Mouse (Mus musculus): ENCODE measurements around the gene Gm281. TPM values are rescaled to one million over a fixed set of nuclear protein-coding genes. Genes with fewer than 3 reads are reported as not detected.

Gene Gm281
- polyA plus RNA-seq, 1 experiment = 0.15 TPM

DNA sequence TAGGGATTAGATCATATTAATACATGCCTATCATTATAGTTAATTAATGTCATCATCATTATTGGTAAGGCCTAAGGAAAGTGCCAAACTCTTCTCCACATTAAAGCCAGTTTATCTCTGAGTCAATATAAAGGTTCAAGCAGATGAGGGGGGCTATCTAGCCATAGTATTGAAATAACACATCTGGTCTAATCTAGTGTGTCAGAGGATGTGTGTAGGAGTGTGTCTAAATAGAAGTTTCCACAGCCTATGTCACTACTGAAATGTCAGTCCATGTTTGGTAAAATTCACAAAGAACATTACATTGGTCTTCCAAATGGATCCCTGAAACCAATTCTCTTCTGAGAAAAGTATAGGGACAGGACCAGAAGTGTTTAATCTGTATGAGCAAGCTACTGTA lies 19.1 kb downstream of the Gm281 start:
- no peak for DNase-seq
- Histone ChIP-seq H3K27me3 (ENCODE audit: control insufficient read depth, insufficient read depth, low read length) (no peaks in the 10 kb centered on the region), H3K4me3 (ENCODE audit: control insufficient read depth, insufficient read depth, low read length) (no peak overlapping the region), H3K36me3 (ENCODE audit: control insufficient read depth, insufficient read depth, low read length) (no peaks in the 10 kb centered on the region), H3K27ac (ENCODE audit: control insufficient read depth, insufficient read depth, low read length) (no peak overlapping the region), H3K4me1 (replicated peaks; ENCODE audit: control insufficient read depth, insufficient read depth, low read length) (no peaks in the 10 kb centered on the region)
- TF ChIP-seq POLR2A (IDR thresholded peaks at IDR 0.05; ENCODE audit: control insufficient read depth, extremely low read depth, insufficient read depth, low read length, poor library complexity) (no peak), CTCF (IDR thresholded peaks at IDR 0.05; ENCODE audit: borderline replicate concordance, control insufficient read depth, extremely low read depth, insufficient read depth, low read length, poor library complexity) (no peak)

DNA sequence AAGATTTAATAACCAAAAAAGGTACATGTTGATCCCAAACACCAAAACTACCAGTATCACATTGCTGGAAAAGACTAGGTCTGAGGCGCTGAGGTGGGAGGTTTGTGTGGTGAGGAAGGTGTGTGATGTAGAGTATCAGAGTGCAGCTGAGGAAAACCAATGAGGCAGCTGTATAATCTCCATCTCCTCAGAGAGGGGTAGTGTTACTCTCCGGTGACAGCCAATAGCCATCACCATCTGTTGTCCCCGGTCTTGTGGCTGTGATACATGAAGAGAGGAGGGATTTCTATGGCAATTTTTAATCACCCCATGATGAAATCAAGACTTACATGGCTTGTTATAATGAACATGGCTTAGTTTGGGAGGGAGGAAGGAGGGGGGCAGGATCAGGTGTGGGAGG lies 20.5 kb downstream of the Gm281 start:
- no peak overlapping the region for H3K4me3 ChIP-seq (ENCODE audit: control insufficient read depth, insufficient read depth, low read length)
- no peak overlapping the region for H3K27ac ChIP-seq (ENCODE audit: control insufficient read depth, insufficient read depth, low read length)
- H3K4me1 ChIP-seq (replicated peaks; ENCODE audit: control insufficient read depth, insufficient read depth, low read length) = no peaks in the 10 kb centered on the region
- H3K36me3 ChIP-seq (ENCODE audit: control insufficient read depth, insufficient read depth, low read length) = no peaks in the 10 kb centered on the region
- DNase-seq = no peak
- TF ChIP-seq CTCF (IDR thresholded peaks at IDR 0.05; ENCODE audit: borderline replicate concordance, control insufficient read depth, extremely low read depth, insufficient read depth, low read length, poor library complexity) (no peak), POLR2A (IDR thresholded peaks at IDR 0.05; ENCODE audit: control insufficient read depth, extremely low read depth, insufficient read depth, low read length, poor library complexity) (no peak)
- 89% methylated on average over 3 of the region's 3 CpGs for WGBS
- no peaks in the 10 kb centered on the region for H3K27me3 ChIP-seq (ENCODE audit: control insufficient read depth, insufficient read depth, low read length)

DNA sequence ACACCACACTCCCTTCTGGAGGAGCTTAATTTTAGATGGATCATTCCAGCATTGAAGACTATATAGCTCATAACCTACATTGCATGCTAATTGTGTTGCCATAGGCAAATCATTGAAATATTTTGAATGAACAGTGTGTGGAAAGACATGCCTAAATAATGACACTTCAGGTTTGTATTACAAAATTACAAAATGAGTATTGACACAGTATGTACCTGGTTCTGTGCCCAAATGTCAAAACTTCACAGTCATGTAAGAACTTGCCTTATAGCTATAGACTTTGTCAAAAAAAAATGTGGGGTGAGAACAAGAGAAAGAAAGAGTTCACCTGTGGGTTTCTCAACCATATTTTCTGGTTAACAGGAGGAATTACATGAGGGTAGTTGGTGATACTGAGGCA lies 52.9 kb downstream of the Gm281 start:
- Histone ChIP-seq H3K4me3 (ENCODE audit: control insufficient read depth, insufficient read depth, low read length) (no peak overlapping the region), H3K27me3 (ENCODE audit: control insufficient read depth, insufficient read depth, low read length) (no peaks in the 10 kb centered on the region), H3K27ac (ENCODE audit: control insufficient read depth, insufficient read depth, low read length) (no peak overlapping the region), H3K36me3 (ENCODE audit: control insufficient read depth, insufficient read depth, low read length) (no peaks in the 10 kb centered on the region), H3K4me1 (replicated peaks; ENCODE audit: control insufficient read depth, insufficient read depth, low read length) (no peaks in the 10 kb centered on the region)
- DNase-seq = no peak
- TF ChIP-seq POLR2A (IDR thresholded peaks at IDR 0.05; ENCODE audit: control insufficient read depth, extremely low read depth, insufficient read depth, low read length, poor library complexity) = no peak
- TF ChIP-seq CTCF (IDR thresholded peaks at IDR 0.05; ENCODE audit: borderline replicate concordance, control insufficient read depth, extremely low read depth, insufficient read depth, low read length, poor library complexity) = no peak

DNA sequence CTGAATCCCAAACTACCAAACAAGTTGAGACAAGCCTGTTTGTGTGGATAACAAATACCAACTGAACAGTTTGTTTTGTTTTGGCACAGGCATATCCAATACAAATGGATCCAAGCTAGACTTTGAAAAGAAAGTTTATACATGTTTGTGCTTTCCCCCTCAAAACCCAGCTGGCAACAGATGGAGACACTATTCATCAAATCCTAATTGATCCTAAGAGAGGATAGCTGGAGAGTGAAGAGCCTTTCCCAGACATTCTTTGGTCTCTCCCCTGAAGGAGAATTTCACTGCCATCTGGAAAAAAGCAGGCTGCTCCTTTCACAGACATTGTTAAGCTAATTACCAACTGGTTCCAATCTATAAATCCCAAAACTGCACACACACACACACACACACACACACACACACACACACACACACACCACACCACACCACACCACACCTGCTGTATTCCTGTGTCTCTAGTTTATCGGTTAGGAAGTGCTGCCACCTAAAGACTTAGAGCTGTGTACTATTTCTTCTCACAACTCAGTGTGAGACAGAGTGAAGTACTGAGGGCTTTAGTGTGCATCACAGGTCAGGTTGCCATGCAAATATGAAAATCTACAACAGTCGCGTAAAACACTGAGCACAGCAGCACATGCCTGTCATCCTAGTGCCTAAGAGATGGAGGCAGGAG lies 101.3 kb downstream of the Gm281 start:
- TF ChIP-seq CTCF (IDR thresholded peaks at IDR 0.05; ENCODE audit: borderline replicate concordance, control insufficient read depth, extremely low read depth, insufficient read depth, low read length, poor library complexity) (no peak), POLR2A (IDR thresholded peaks at IDR 0.05; ENCODE audit: control insufficient read depth, extremely low read depth, insufficient read depth, low read length, poor library complexity) (no peak)
- no peak for DNase-seq
- Histone ChIP-seq H3K4me3 (ENCODE audit: control insufficient read depth, insufficient read depth, low read length) (no peak overlapping the region), H3K36me3 (ENCODE audit: control insufficient read depth, insufficient read depth, low read length) (no peaks in the 10 kb centered on the region), H3K4me1 (replicated peaks; ENCODE audit: control insufficient read depth, insufficient read depth, low read length) (no peaks in the 10 kb centered on the region), H3K27ac (ENCODE audit: control insufficient read depth, insufficient read depth, low read length) (no peak overlapping the region), H3K27me3 (ENCODE audit: control insufficient read depth, insufficient read depth, low read length) (no peaks in the 10 kb centered on the region)
- 95% methylated on average over 3 of the region's 3 CpGs for WGBS

- H3K4me3 ChIP-seq (ENCODE audit: control insufficient read depth, insufficient read depth, low read length) = no peak overlapping the region
- no peak for TF ChIP-seq CTCF (IDR thresholded peaks at IDR 0.05; ENCODE audit: borderline replicate concordance, control insufficient read depth, extremely low read depth, insufficient read depth, low read length, poor library complexity)
- TF ChIP-seq POLR2A (IDR thresholded peaks at IDR 0.05; ENCODE audit: control insufficient read depth, extremely low read depth, insufficient read depth, low read length, poor library complexity) = no peak
- no peaks in the 10 kb centered on the region for H3K36me3 ChIP-seq (ENCODE audit: control insufficient read depth, insufficient read depth, low read length)
- H3K27me3 ChIP-seq (ENCODE audit: control insufficient read depth, insufficient read depth, low read length) = no peaks in the 10 kb centered on the region
- H3K4me1 ChIP-seq (replicated peaks; ENCODE audit: control insufficient read depth, insufficient read depth, low read length) = no peaks in the 10 kb centered on the region
- no peak for DNase-seq
- 48% methylated on average over 1 of the region's 1 CpGs for WGBS
- H3K27ac ChIP-seq (ENCODE audit: control insufficient read depth, insufficient read depth, low read length) = no peak overlapping the region
Observed at GRCm38 (mm10) chr14:13790446-13790845, 123.8 kb downstream of the Gm281 start.

DNA sequence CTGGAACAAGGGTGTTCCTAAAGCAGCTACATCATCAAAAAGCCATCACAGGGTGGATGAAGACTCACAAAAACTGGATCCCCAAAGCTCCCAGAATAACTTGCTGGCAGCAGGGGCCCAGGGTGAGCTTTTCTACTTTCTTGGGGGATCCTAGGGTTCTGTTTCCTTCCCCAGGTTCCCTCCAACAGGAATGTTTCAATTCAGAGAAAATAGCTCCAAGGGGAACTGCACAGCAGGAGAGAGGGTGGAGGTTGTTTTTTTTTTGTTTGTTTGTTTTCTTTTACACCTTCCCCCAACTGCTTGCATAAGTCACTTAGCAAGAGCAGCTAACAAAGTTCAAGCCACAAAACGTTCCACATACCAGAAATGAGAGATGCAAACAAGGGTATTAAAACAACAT lies 124.3 kb downstream of the Gm281 start:
- no peak overlapping the region for H3K4me3 ChIP-seq (ENCODE audit: control insufficient read depth, insufficient read depth, low read length)
- TF ChIP-seq POLR2A (IDR thresholded peaks at IDR 0.05; ENCODE audit: control insufficient read depth, extremely low read depth, insufficient read depth, low read length, poor library complexity) (no peak), CTCF (IDR thresholded peaks at IDR 0.05; ENCODE audit: borderline replicate concordance, control insufficient read depth, extremely low read depth, insufficient read depth, low read length, poor library complexity) (no peak)
- no peaks in the 10 kb centered on the region for H3K27me3 ChIP-seq (ENCODE audit: control insufficient read depth, insufficient read depth, low read length)
- no peak overlapping the region for H3K27ac ChIP-seq (ENCODE audit: control insufficient read depth, insufficient read depth, low read length)
- H3K36me3 ChIP-seq (ENCODE audit: control insufficient read depth, insufficient read depth, low read length) = no peaks in the 10 kb centered on the region
- H3K4me1 ChIP-seq (replicated peaks; ENCODE audit: control insufficient read depth, insufficient read depth, low read length) = no peaks in the 10 kb centered on the region
- no peak for DNase-seq
- 43% methylated on average over 1 of the region's 1 CpGs for WGBS

DNA sequence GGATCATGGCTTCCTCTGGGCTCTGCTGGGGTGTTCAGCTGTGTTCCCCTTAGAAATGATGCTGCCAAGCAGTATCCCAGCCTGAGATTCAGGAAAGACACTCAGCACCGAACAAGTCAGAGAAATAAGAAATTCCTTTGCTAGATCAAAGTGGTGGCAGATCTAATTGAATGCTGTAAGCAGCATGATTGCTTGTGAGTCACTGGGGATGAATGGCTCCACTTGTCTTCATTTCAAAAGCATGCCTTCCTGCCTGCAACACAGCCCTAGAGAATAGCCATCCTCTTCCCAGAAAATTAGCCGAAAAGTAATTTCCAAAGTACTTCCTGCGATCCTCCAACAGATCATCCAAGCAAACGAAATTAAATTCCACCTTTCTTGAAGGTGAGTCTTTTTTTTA lies 131.3 kb downstream of the Gm281 start:
- H3K36me3 ChIP-seq (ENCODE audit: control insufficient read depth, insufficient read depth, low read length) = no peaks in the 10 kb centered on the region
- no peak overlapping the region for H3K4me3 ChIP-seq (ENCODE audit: control insufficient read depth, insufficient read depth, low read length)
- WGBS = 80% methylated on average over 4 of the region's 4 CpGs
- no peaks in the 10 kb centered on the region for H3K4me1 ChIP-seq (replicated peaks; ENCODE audit: control insufficient read depth, insufficient read depth, low read length)
- TF ChIP-seq CTCF (IDR thresholded peaks at IDR 0.05; ENCODE audit: borderline replicate concordance, control insufficient read depth, extremely low read depth, insufficient read depth, low read length, poor library complexity) (no peak), POLR2A (IDR thresholded peaks at IDR 0.05; ENCODE audit: control insufficient read depth, extremely low read depth, insufficient read depth, low read length, poor library complexity) (no peak)
- H3K27me3 ChIP-seq (ENCODE audit: control insufficient read depth, insufficient read depth, low read length) = no peaks in the 10 kb centered on the region
- DNase-seq = no peak
- H3K27ac ChIP-seq (ENCODE audit: control insufficient read depth, insufficient read depth, low read length) = no peak overlapping the region
